Mouse (Mus musculus): ENCODE data around the gene Gm45261. TPM values are rescaled to one million over a fixed set of nuclear protein-coding genes. Genes with fewer than 3 reads are reported as not detected.

Gene Gm45261
- polyA plus RNA-seq, 1 experiment from 2014 or later = not detected

GRCm38 (mm10) chr1:80451914-80452549, 9.2 kb downstream of the Gm45261 start:
- Histone ChIP-seq H3K4me2 (no peak overlapping the region), H3K4me1 (replicated peaks) (no peaks in the 10 kb centered on the region), H3K9ac (no peak overlapping the region), H3K27ac (no peak overlapping the region), H3K4me3 (no peak overlapping the region), H3K27me3 (no peaks in the 10 kb centered on the region), H3K9me3 (replicated peaks) (no peaks in the 10 kb centered on the region), H3K36me3 (no peaks in the 10 kb centered on the region)
- ATAC-seq (replicated peaks; ENCODE audit: insufficient number of reproducible peaks, insufficient read depth, low FRiP score, low read depth) = no peak
- WGBS = 70% methylated on average over 1 of the region's 1 CpGs

GRCm38 (mm10) chr1:80447554-80447953, 13.7 kb downstream of the Gm45261 start:
- WGBS = 34% methylated on average over 1 of the region's 1 CpGs
- ATAC-seq (replicated peaks; ENCODE audit: insufficient number of reproducible peaks, insufficient read depth, low FRiP score, low read depth) = no peak
- Histone ChIP-seq H3K27me3 (no peaks in the 10 kb centered on the region), H3K9ac (no peak overlapping the region), H3K4me1 (replicated peaks) (no peaks in the 10 kb centered on the region), H3K4me2 (no peak overlapping the region), H3K9me3 (replicated peaks) (no peaks in the 10 kb centered on the region), H3K27ac (no peak overlapping the region), H3K36me3 (no peaks in the 10 kb centered on the region), H3K4me3 (no peak overlapping the region)

GRCm38 (mm10) chr1:80440911-80441310, 20.3 kb downstream of the Gm45261 start:
- 57% methylated on average over 2 of the region's 2 CpGs for WGBS
- Histone ChIP-seq H3K27ac (no peak overlapping the region), H3K9ac (no peak overlapping the region), H3K4me1 (replicated peaks) (no peaks in the 10 kb centered on the region), H3K4me3 (no peak overlapping the region), H3K4me2 (no peak overlapping the region), H3K36me3 (no peaks in the 10 kb centered on the region), H3K9me3 (replicated peaks) (no peaks in the 10 kb centered on the region), H3K27me3 (no peaks in the 10 kb centered on the region)
- ATAC-seq (replicated peaks; ENCODE audit: insufficient number of reproducible peaks, insufficient read depth, low FRiP score, low read depth) = no peak

- Histone ChIP-seq H3K9ac (no peak overlapping the region), H3K4me3 (no peak overlapping the region), H3K36me3 (no peaks in the 10 kb centered on the region), H3K27ac (no peak overlapping the region), H3K4me2 (no peak overlapping the region), H3K4me1 (replicated peaks) (no peaks in the 10 kb centered on the region), H3K9me3 (replicated peaks) (no peaks in the 10 kb centered on the region), H3K27me3 (no peaks in the 10 kb centered on the region)
- no peak for ATAC-seq (replicated peaks; ENCODE audit: insufficient number of reproducible peaks, insufficient read depth, low FRiP score, low read depth)
- WGBS = 67% methylated on average over 2 of the region's 2 CpGs
These were observed 22.7 kb downstream of the Gm45261 start for GRCm38 (mm10) chr1:80438506-80438905.

GRCm38 (mm10) chr1:80427946-80428345, 33.3 kb downstream of the Gm45261 start:
- Histone ChIP-seq H3K4me3 (no peak overlapping the region), H3K4me1 (replicated peaks) (no peaks in the 10 kb centered on the region), H3K9ac (no peak overlapping the region), H3K27me3 (no peaks in the 10 kb centered on the region), H3K36me3 (no peaks in the 10 kb centered on the region), H3K27ac (no peak overlapping the region), H3K9me3 (replicated peaks) (no peaks in the 10 kb centered on the region), H3K4me2 (no peak overlapping the region)
- WGBS = 62% methylated on average over 1 of the region's 1 CpGs
- no peak for ATAC-seq (replicated peaks; ENCODE audit: insufficient number of reproducible peaks, insufficient read depth, low FRiP score, low read depth)

- no peak for ATAC-seq (replicated peaks; ENCODE audit: insufficient number of reproducible peaks, insufficient read depth, low FRiP score, low read depth)
- Histone ChIP-seq H3K9me3 (replicated peaks) (no peaks in the 10 kb centered on the region), H3K27ac (no peak overlapping the region), H3K4me3 (no peak overlapping the region), H3K36me3 (no peaks in the 10 kb centered on the region), H3K4me2 (no peak overlapping the region), H3K27me3 (no peaks in the 10 kb centered on the region), H3K4me1 (replicated peaks) (no peaks in the 10 kb centered on the region), H3K9ac (no peak overlapping the region)
- WGBS = 35% methylated on average over 1 of the region's 1 CpGs
These were observed 33.8 kb downstream of the Gm45261 start for GRCm38 (mm10) chr1:80427425-80427824.

GRCm38 (mm10) chr1:80424666-80425065, 36.6 kb downstream of the Gm45261 start:
- WGBS = 77% methylated on average over 1 of the region's 1 CpGs
- Histone ChIP-seq H3K4me3 (no peak overlapping the region), H3K4me2 (no peak overlapping the region), H3K36me3 (no peaks in the 10 kb centered on the region), H3K27me3 (no peaks in the 10 kb centered on the region), H3K4me1 (replicated peaks) (no peaks in the 10 kb centered on the region), H3K27ac (no peak overlapping the region), H3K9ac (no peak overlapping the region), H3K9me3 (replicated peaks) (no peaks in the 10 kb centered on the region)
- no peak for ATAC-seq (replicated peaks; ENCODE audit: insufficient number of reproducible peaks, insufficient read depth, low FRiP score, low read depth)

GRCm38 (mm10) chr1:80418321-80419045, 42.8 kb downstream of the Gm45261 start:
- H3K36me3 ChIP-seq = no peaks in the 10 kb centered on the region
- H3K27ac ChIP-seq = no peak overlapping the region
- no peaks in the 10 kb centered on the region for H3K27me3 ChIP-seq
- no peaks in the 10 kb centered on the region for H3K9me3 ChIP-seq (replicated peaks)
- no peak overlapping the region for H3K9ac ChIP-seq
- no peak overlapping the region for H3K4me3 ChIP-seq
- no peak for ATAC-seq (replicated peaks; ENCODE audit: insufficient number of reproducible peaks, insufficient read depth, low FRiP score, low read depth)
- 69% methylated on average over 12 of the region's 12 CpGs for WGBS
- no peak overlapping the region for H3K4me2 ChIP-seq
- H3K4me1 ChIP-seq (replicated peaks) = no peaks in the 10 kb centered on the region

- no peaks in the 10 kb centered on the region for H3K4me1 ChIP-seq (replicated peaks)
- H3K4me3 ChIP-seq = no peak overlapping the region
- H3K27me3 ChIP-seq = no peaks in the 10 kb centered on the region
- no peak overlapping the region for H3K9ac ChIP-seq
- no peak overlapping the region for H3K27ac ChIP-seq
- ATAC-seq (replicated peaks; ENCODE audit: insufficient number of reproducible peaks, insufficient read depth, low FRiP score, low read depth) = no peak
- WGBS = 69% methylated on average over 5 of the region's 5 CpGs
- H3K36me3 ChIP-seq = no peaks in the 10 kb centered on the region
- no peaks in the 10 kb centered on the region for H3K9me3 ChIP-seq (replicated peaks)
- no peak overlapping the region for H3K4me2 ChIP-seq
These were observed 44.9 kb downstream of the Gm45261 start for GRCm38 (mm10) chr1:80416329-80416728.

GRCm38 (mm10) chr1:80412521-80412920, 48.7 kb downstream of the Gm45261 start:
- ATAC-seq (replicated peaks; ENCODE audit: insufficient number of reproducible peaks, insufficient read depth, low FRiP score, low read depth) = no peak
- H3K36me3 ChIP-seq = no peaks in the 10 kb centered on the region
- no peaks in the 10 kb centered on the region for H3K9me3 ChIP-seq (replicated peaks)
- 61% methylated on average over 2 of the region's 2 CpGs for WGBS
- H3K9ac ChIP-seq = no peak overlapping the region
- 0 out of 2 replicates have a peak, but pooled peaks cover 2% of the 10 kb centered on the region for H3K4me1 ChIP-seq (replicated peaks)
- no peak overlapping the region for H3K4me2 ChIP-seq
- H3K4me3 ChIP-seq = no peak overlapping the region
- H3K27ac ChIP-seq = no peak overlapping the region
- no peaks in the 10 kb centered on the region for H3K27me3 ChIP-seq

- Histone ChIP-seq H3K9me3 (replicated peaks) (no peaks in the 10 kb centered on the region), H3K4me2 (no peak overlapping the region), H3K36me3 (no peaks in the 10 kb centered on the region)
These were observed 50.8 kb downstream of the Gm45261 start for GRCm38 (mm10) chr1:80410229-80410973.

More at GRCm38 (mm10) chr1:80410229-80410973, 50.8 kb downstream of the Gm45261 start:
- Histone ChIP-seq H3K27ac (no peak overlapping the region), H3K4me3 (no peak overlapping the region), H3K4me1 (replicated peaks) (0 out of 2 replicates have a peak, but pooled peaks cover 2% of the 10 kb centered on the region), H3K9ac (no peak overlapping the region), H3K27me3 (no peaks in the 10 kb centered on the region)
- no peak for ATAC-seq (replicated peaks; ENCODE audit: insufficient number of reproducible peaks, insufficient read depth, low FRiP score, low read depth)

All from heart, embryonic 15.5 days (tissue).